Mouse (Mus musculus): Measurements from ENCODE around the gene Tfcp2. TPM values are rescaled to one million over a fixed set of nuclear protein-coding genes. Genes with fewer than 3 reads are reported as not detected.
A peak's percentile ranks its signal among the peaks of the same experiment; 100 is the strongest.

Gene Tfcp2
- 17.4 and 22.6 TPM in 2 replicates for polyA plus RNA-seq (2014; fragmentation: Nextera tagmentation; extraction: Ambion mirVana)

- ATAC-seq (ENCODE audit: low read depth) = peak; percentile 100
- Histone ChIP-seq H3K4me1 (ENCODE audit: control insufficient read depth, insufficient read depth, low read length) (peaks cover 4% of the 10 kb centered on the region), H3K27me3 (replicated peaks; ENCODE audit: control insufficient read depth, insufficient read depth, low read length) (no peaks in the 10 kb centered on the region), H3K9ac (ENCODE audit: low read depth, low read length) (peak within 1 kb of the TSS; percentile 89), H3K4me2 (ENCODE audit: low read depth, low read length) (peak within 1 kb of the TSS; percentile 78), H3K4me3 (ENCODE audit: low read depth, low read length) (peak within 1 kb of the TSS; percentile 87), H3K9me3 (ENCODE audit: control insufficient read depth, low read length) (no peaks in the 10 kb centered on the region), H3K27ac (replicated peaks; ENCODE audit: low read depth, low read length) (peak within 1 kb of the TSS; percentile 85), H3K36me3 (ENCODE audit: control insufficient read depth, insufficient read depth, low read length) (peaks cover 27% of the 10 kb centered on the region; the same call in 1 of the 2 replicates)
- DNase-seq (ENCODE audit: low spot score) = peak; percentile 99
- WGBS = under 1% methylated on average over 44 of the region's 84 CpGs
Observed at GRCm38 (mm10) chr15:100551326-100552307, at the start of gene Tfcp2. Gene Tfcp2 (minus strand): TSS chr15:100552008.

GRCm38 (mm10) chr15:100600696-100601272, 49.0 kb upstream of the Tfcp2 start:
- ATAC-seq (ENCODE audit: low read depth) (no peak), DNase-seq (ENCODE audit: low spot score) (no peak)
- H3K4me1 ChIP-seq (ENCODE audit: control insufficient read depth, insufficient read depth, low read length) = peaks cover 12% of the 10 kb centered on the region
- peak overlapping the region; percentile 86; the same call in 1 of the 2 replicates for H3K9ac ChIP-seq (ENCODE audit: low read depth, low read length)
- H3K9me3 ChIP-seq (ENCODE audit: control insufficient read depth, low read length) = no peaks in the 10 kb centered on the region
- H3K4me2 ChIP-seq (ENCODE audit: low read depth, low read length) = peak overlapping the region; percentile 98
- H3K4me3 ChIP-seq (ENCODE audit: low read depth, low read length) = peak overlapping the region; percentile 59
- no peaks in the 10 kb centered on the region for H3K36me3 ChIP-seq (ENCODE audit: control insufficient read depth, insufficient read depth, low read length)
- no peak overlapping the region for H3K27ac ChIP-seq (replicated peaks; ENCODE audit: low read depth, low read length)
- WGBS = 14% methylated on average over 21 of the region's 21 CpGs
- H3K27me3 ChIP-seq (replicated peaks; ENCODE audit: control insufficient read depth, insufficient read depth, low read length) = peaks cover 24% of the 10 kb centered on the region

GRCm38 (mm10) chr15:100600047-100600695, 48.4 kb upstream of the Tfcp2 start:
- peak; percentile 75 for ATAC-seq (ENCODE audit: low read depth)
- Histone ChIP-seq H3K9ac (ENCODE audit: low read depth, low read length) (peak overlapping the region; percentile 86), H3K27me3 (replicated peaks; ENCODE audit: control insufficient read depth, insufficient read depth, low read length) (peaks cover 21% of the 10 kb centered on the region)

GRCm38 (mm10) chr15:100599276-100600046, 47.7 kb upstream of the Tfcp2 start, which contains the start of gene Pou6f1:
Gene Pou6f1 (minus strand): TSS chr15:100599984.
- DNase-seq (ENCODE audit: low spot score) (no peak), ATAC-seq (ENCODE audit: low read depth) (peak; percentile 64)
- H3K27ac ChIP-seq (replicated peaks; ENCODE audit: low read depth, low read length) = peak within 1 kb of the TSS; percentile 49; the same call in 1 of the 2 replicates
- H3K4me3 ChIP-seq (ENCODE audit: low read depth, low read length) = peak within 1 kb of the TSS; percentile 59
- no peaks in the 10 kb centered on the region for H3K36me3 ChIP-seq (ENCODE audit: control insufficient read depth, insufficient read depth, low read length)
- WGBS = 1% methylated on average over 38 of the region's 76 CpGs
- no peaks in the 10 kb centered on the region for H3K9me3 ChIP-seq (ENCODE audit: control insufficient read depth, low read length)
- peak within 1 kb of the TSS; percentile 98 for H3K4me2 ChIP-seq (ENCODE audit: low read depth, low read length)
- peaks cover 7% of the 10 kb centered on the region for H3K4me1 ChIP-seq (ENCODE audit: control insufficient read depth, insufficient read depth, low read length)
- H3K9ac ChIP-seq (ENCODE audit: low read depth, low read length) = peak within 1 kb of the TSS; percentile 86
- H3K27me3 ChIP-seq (replicated peaks; ENCODE audit: control insufficient read depth, insufficient read depth, low read length) = peaks cover 21% of the 10 kb centered on the region; the same call in 1 of the 2 replicates

More at GRCm38 (mm10) chr15:100600047-100600695, 48.4 kb upstream of the Tfcp2 start:
- WGBS = 3% methylated on average over 22 of the region's 35 CpGs
- Histone ChIP-seq H3K4me3 (ENCODE audit: low read depth, low read length) (peak overlapping the region; percentile 59), H3K9me3 (ENCODE audit: control insufficient read depth, low read length) (no peaks in the 10 kb centered on the region), H3K4me1 (ENCODE audit: control insufficient read depth, insufficient read depth, low read length) (peaks cover 10% of the 10 kb centered on the region), H3K27ac (replicated peaks; ENCODE audit: low read depth, low read length) (peak overlapping the region; percentile 49; the same call in 1 of the 2 replicates), H3K4me2 (ENCODE audit: low read depth, low read length) (peak overlapping the region; percentile 98), H3K36me3 (ENCODE audit: control insufficient read depth, insufficient read depth, low read length) (no peaks in the 10 kb centered on the region)
- peak; percentile 91 for DNase-seq (ENCODE audit: low spot score)

- peaks cover 7% of the 10 kb centered on the region for H3K4me1 ChIP-seq (ENCODE audit: control insufficient read depth, insufficient read depth, low read length)
- ATAC-seq (ENCODE audit: low read depth) (no peak; the same call in 1 of the 2 replicates), DNase-seq (ENCODE audit: low spot score) (peak; percentile 67)
- no peaks in the 10 kb centered on the region for H3K36me3 ChIP-seq (ENCODE audit: control insufficient read depth, insufficient read depth, low read length)
- H3K27ac ChIP-seq (replicated peaks; ENCODE audit: low read depth, low read length) = peak overlapping the region; percentile 49; the same call in 1 of the 2 replicates
- H3K27me3 ChIP-seq (replicated peaks; ENCODE audit: control insufficient read depth, insufficient read depth, low read length) = peaks cover 21% of the 10 kb centered on the region; the same call in 1 of the 2 replicates
- H3K9ac ChIP-seq (ENCODE audit: low read depth, low read length) = peak overlapping the region; percentile 86
- H3K4me2 ChIP-seq (ENCODE audit: low read depth, low read length) = peak overlapping the region; percentile 98
- under 1% methylated on average over 12 of the region's 12 CpGs for WGBS
- H3K4me3 ChIP-seq (ENCODE audit: low read depth, low read length) = peak overlapping the region; percentile 59
- no peaks in the 10 kb centered on the region for H3K9me3 ChIP-seq (ENCODE audit: control insufficient read depth, low read length)
Observed at GRCm38 (mm10) chr15:100598883-100599275, 47.1 kb upstream of the Tfcp2 start.

- DNase-seq (ENCODE audit: low spot score) = no peak
- H3K36me3 ChIP-seq (ENCODE audit: control insufficient read depth, insufficient read depth, low read length) = no peaks in the 10 kb centered on the region
- peaks cover 21% of the 10 kb centered on the region; the same call in 1 of the 2 replicates for H3K27me3 ChIP-seq (replicated peaks; ENCODE audit: control insufficient read depth, insufficient read depth, low read length)
- no peaks in the 10 kb centered on the region for H3K9me3 ChIP-seq (ENCODE audit: control insufficient read depth, low read length)
- peaks cover 7% of the 10 kb centered on the region for H3K4me1 ChIP-seq (ENCODE audit: control insufficient read depth, insufficient read depth, low read length)
- H3K9ac ChIP-seq (ENCODE audit: low read depth, low read length) = peak overlapping the region; percentile 86; the same call in 1 of the 2 replicates
- H3K4me3 ChIP-seq (ENCODE audit: low read depth, low read length) = peak overlapping the region; percentile 59
- WGBS = 29% methylated on average over 9 of the region's 9 CpGs
- H3K27ac ChIP-seq (replicated peaks; ENCODE audit: low read depth, low read length) = peak overlapping the region; percentile 49; the same call in 1 of the 2 replicates
- H3K4me2 ChIP-seq (ENCODE audit: low read depth, low read length) = peak overlapping the region; percentile 98
- ATAC-seq (ENCODE audit: low read depth) = no peak
Observed at GRCm38 (mm10) chr15:100598287-100598882, 46.6 kb upstream of the Tfcp2 start.

GRCm38 (mm10) chr15:100592817-100593216, 41.0 kb upstream of the Tfcp2 start:
- Histone ChIP-seq H3K4me3 (ENCODE audit: low read depth, low read length) (no peak overlapping the region), H3K4me1 (ENCODE audit: control insufficient read depth, insufficient read depth, low read length) (no peaks in the 10 kb centered on the region), H3K27me3 (replicated peaks; ENCODE audit: control insufficient read depth, insufficient read depth, low read length) (no peaks in the 10 kb centered on the region), H3K9ac (ENCODE audit: low read depth, low read length) (no peak overlapping the region), H3K36me3 (ENCODE audit: control insufficient read depth, insufficient read depth, low read length) (0 out of 2 replicates have a peak, but pooled peaks cover 14% of the 10 kb centered on the region), H3K9me3 (ENCODE audit: control insufficient read depth, low read length) (no peaks in the 10 kb centered on the region), H3K27ac (replicated peaks; ENCODE audit: low read depth, low read length) (no peak overlapping the region), H3K4me2 (ENCODE audit: low read depth, low read length) (no peak overlapping the region)
- WGBS = 82% methylated on average over 6 of the region's 6 CpGs
- no peak for DNase-seq (ENCODE audit: low spot score)
- no peak for ATAC-seq (ENCODE audit: low read depth)

Data from embryonic facial prominence, embryonic 14.5 days (tissue).